Mouse (Mus musculus) right cerebral cortex, postnatal 14 days (tissue): ENCODE data around the gene Olfr960.

ENCODE experiments used
- DNase-seq: peaks from one replicate; pipeline ENCODE4 v3.0.0; 2022

Olfr960 gene

GRCm38 (mm10) chr9:39621073-39621472, at the start of gene Olfr960:
TSS of gene Olfr960 (plus strand) at chr9:39621373.
- DNase-seq = no peak

- no peak for DNase-seq
Measured at GRCm38 (mm10) chr9:39575469-39575868, 45.7 kb upstream of the Olfr960 start, which contains the start of gene Olfr959. TSS of gene Olfr959 (minus strand) at chr9:39575569.

- DNase-seq = no peak
Measured at GRCm38 (mm10) chr9:39577050-39577449, 44.1 kb upstream of the Olfr960 start.

GRCm38 (mm10) chr9:39602536-39603332, 18.4 kb upstream of the Olfr960 start:
- peak; percentile 42 for DNase-seq

GRCm38 (mm10) chr9:39603333-39603845, 17.8 kb upstream of the Olfr960 start:
- no peak for DNase-seq

- no peak for DNase-seq
Measured at GRCm38 (mm10) chr9:39603999-39604453, 17.1 kb upstream of the Olfr960 start, which contains the start of gene AW551984. TSS of gene AW551984 (minus strand) at chr9:39604403.

- no peak for DNase-seq
Measured at GRCm38 (mm10) chr9:39608497-39608896, 12.7 kb upstream of the Olfr960 start.

- no peak for DNase-seq
Measured at GRCm38 (mm10) chr9:39610355-39610754, 10.8 kb upstream of the Olfr960 start, which contains the start of gene Olfr148. TSS of gene Olfr148 (plus strand) at chr9:39610655.

- peak; percentile 21 for DNase-seq
Measured at GRCm38 (mm10) chr9:39611953-39612352, 9.2 kb upstream of the Olfr960 start.

GRCm38 (mm10) chr9:39623783-39624182, 2.6 kb downstream of the Olfr960 start:
- DNase-seq = no peak

GRCm38 (mm10) chr9:39624711-39625110, 3.5 kb downstream of the Olfr960 start:
- no peak for DNase-seq

- DNase-seq = no peak
Measured at GRCm38 (mm10) chr9:39629069-39629468, 7.9 kb downstream of the Olfr960 start.

- DNase-seq = peak; percentile 13
Measured at GRCm38 (mm10) chr9:39633913-39634594, 12.9 kb downstream of the Olfr960 start.

GRCm38 (mm10) chr9:39644785-39645184, 23.6 kb downstream of the Olfr960 start, which contains the start of gene Olfr961:
TSS of gene Olfr961 (plus strand) at chr9:39645085.
- no peak for DNase-seq

GRCm38 (mm10) chr9:39647382-39647781, 26.2 kb downstream of the Olfr960 start:
- DNase-seq = no peak

- DNase-seq = no peak
Measured at GRCm38 (mm10) chr9:39654756-39655396, 33.7 kb downstream of the Olfr960 start.

- no peak for DNase-seq
Measured at GRCm38 (mm10) chr9:39666905-39667304, 45.7 kb downstream of the Olfr960 start, which contains the start of gene Olfr963. TSS of gene Olfr963 (plus strand) at chr9:39667205.

GRCm38 (mm10) chr9:39669723-39670122, 48.5 kb downstream of the Olfr960 start:
- DNase-seq = no peak
